Mouse (Mus musculus) kidney, embryonic 14.5 days (tissue): ENCODE data around the gene Scrn1. TPM values are rescaled to one million over a fixed set of nuclear protein-coding genes. Genes with fewer than 3 reads are reported as not detected.

ENCODE experiments used
- ATAC-seq: fragments of 200-750 bp; cut with Nextera tagmentation; 2 replicates; pipeline ENCODE4 v1.8.0; 2017; ENCODE audit warnings: moderate number of reproducible peaks, mild to moderate bottlenecking, moderate TSS enrichment, moderate library complexity; ENCODE audit not compliant: low FRiP score, low TSS enrichment
- H3K27ac ChIP-seq: fragments of 300-500 bp; sonication (generic); 2 replicates; pipeline ENCODE4 v1.5.1; 2014; ENCODE audit warnings: low read depth, mild to moderate bottlenecking, low read length, moderate library complexity, mixed read lengths
- H3K27me3 ChIP-seq: fragments of 300-500 bp; sonication (generic); 2 replicates; pipeline ENCODE4 v1.6.1; 2014; ENCODE audit warnings: mild to moderate bottlenecking, low read length; ENCODE audit not compliant: control insufficient read depth, insufficient read depth
- H3K36me3 ChIP-seq: fragments of 300-500 bp; sonication (generic); 2 replicates; pipeline ENCODE4 v1.6.1; 2014; ENCODE audit warnings: low read length, mixed read lengths; ENCODE audit not compliant: control insufficient read depth, insufficient read depth
- H3K4me1 ChIP-seq: fragments of 300-500 bp; sonication (generic); 2 replicates; pipeline ENCODE4 v1.6.1; 2014; ENCODE audit warnings: low read length, mixed read lengths; ENCODE audit not compliant: control insufficient read depth, insufficient read depth
- H3K4me2 ChIP-seq: fragments of 300-500 bp; sonication (generic); replicated peaks from 2 replicates; pipeline ENCODE4 v1.6.1; 2014; ENCODE audit warnings: low read depth, mild to moderate bottlenecking, low read length
- H3K4me3 ChIP-seq: fragments of 300-500 bp; sonication (generic); 2 replicates; pipeline ENCODE4 v1.5.1; 2014; ENCODE audit warnings: mild to moderate bottlenecking, low read length
- H3K9ac ChIP-seq: fragments of 300-500 bp; sonication (generic); 2 replicates; pipeline ENCODE4 v1.6.1; 2014; ENCODE audit warnings: low read depth, mild to moderate bottlenecking, low read length, moderate library complexity
- H3K9me3 ChIP-seq: fragments of 300-500 bp; sonication (generic); 2 replicates; pipeline ENCODE4 v1.6.1; 2016; ENCODE audit warnings: low read length; ENCODE audit not compliant: control insufficient read depth
- WGBS: fragments of 180-500 bp; shearing (Covaris S2); extraction: QIAGEN DNeasy Blood & Tissue Kit; methylation state at CpG from one replicate; pipeline ENCODE4 v1.1.7; 2014; 5-methylcytosine and 5-hydroxymethylcytosine counted together
- polyA plus RNA-seq: library from polyadenylated mRNA; unstranded; fragments of >200 nt; fragmentation: Nextera tagmentation; extraction: Ambion mirVana; gene quantifications from 2 replicates; pipeline ENCODE4 v1.2.1, GENCODE M21; 2014

The Scrn1 gene
- polyA plus RNA-seq, 1 experiment from 2014 or later = 6.3 TPM

- Histone ChIP-seq H3K36me3 (no peaks in the 10 kb centered on the region), H3K27ac (no peak overlapping the region), H3K4me1 (no peaks in the 10 kb centered on the region; the same call in 1 of the 2 replicates), H3K27me3 (peaks cover 11% of the 10 kb centered on the region), H3K4me3 (no peak overlapping the region), H3K9ac (no peak overlapping the region), H3K4me2 (no peak overlapping the region), H3K9me3 (no peaks in the 10 kb centered on the region)
- WGBS = 66% methylated on average over 15 of the region's 15 CpGs
- ATAC-seq = no peak
Observed at GRCm38 (mm10) chr6:54481390-54482112, 84.7 kb downstream of the Scrn1 start.

- Histone ChIP-seq H3K9ac (no peak overlapping the region), H3K27me3 (no peaks in the 10 kb centered on the region), H3K27ac (no peak overlapping the region), H3K4me2 (no peak overlapping the region), H3K36me3 (no peaks in the 10 kb centered on the region), H3K9me3 (no peaks in the 10 kb centered on the region), H3K4me3 (no peak overlapping the region), H3K4me1 (no peaks in the 10 kb centered on the region)
- ATAC-seq = no peak
- WGBS = 79% methylated on average over 5 of the region's 5 CpGs
Observed at GRCm38 (mm10) chr6:54478646-54479324, 87.5 kb downstream of the Scrn1 start.

- Histone ChIP-seq H3K9ac (no peak overlapping the region), H3K4me2 (no peak overlapping the region), H3K36me3 (no peaks in the 10 kb centered on the region), H3K27me3 (no peaks in the 10 kb centered on the region), H3K4me3 (no peak overlapping the region), H3K9me3 (no peaks in the 10 kb centered on the region), H3K4me1 (no peaks in the 10 kb centered on the region), H3K27ac (no peak overlapping the region)
- ATAC-seq = no peak
- 74% methylated on average over 19 of the region's 19 CpGs for whole genome bisulfite sequencing
Observed at GRCm38 (mm10) chr6:54475926-54476667, 90.2 kb downstream of the Scrn1 start.

DNA sequence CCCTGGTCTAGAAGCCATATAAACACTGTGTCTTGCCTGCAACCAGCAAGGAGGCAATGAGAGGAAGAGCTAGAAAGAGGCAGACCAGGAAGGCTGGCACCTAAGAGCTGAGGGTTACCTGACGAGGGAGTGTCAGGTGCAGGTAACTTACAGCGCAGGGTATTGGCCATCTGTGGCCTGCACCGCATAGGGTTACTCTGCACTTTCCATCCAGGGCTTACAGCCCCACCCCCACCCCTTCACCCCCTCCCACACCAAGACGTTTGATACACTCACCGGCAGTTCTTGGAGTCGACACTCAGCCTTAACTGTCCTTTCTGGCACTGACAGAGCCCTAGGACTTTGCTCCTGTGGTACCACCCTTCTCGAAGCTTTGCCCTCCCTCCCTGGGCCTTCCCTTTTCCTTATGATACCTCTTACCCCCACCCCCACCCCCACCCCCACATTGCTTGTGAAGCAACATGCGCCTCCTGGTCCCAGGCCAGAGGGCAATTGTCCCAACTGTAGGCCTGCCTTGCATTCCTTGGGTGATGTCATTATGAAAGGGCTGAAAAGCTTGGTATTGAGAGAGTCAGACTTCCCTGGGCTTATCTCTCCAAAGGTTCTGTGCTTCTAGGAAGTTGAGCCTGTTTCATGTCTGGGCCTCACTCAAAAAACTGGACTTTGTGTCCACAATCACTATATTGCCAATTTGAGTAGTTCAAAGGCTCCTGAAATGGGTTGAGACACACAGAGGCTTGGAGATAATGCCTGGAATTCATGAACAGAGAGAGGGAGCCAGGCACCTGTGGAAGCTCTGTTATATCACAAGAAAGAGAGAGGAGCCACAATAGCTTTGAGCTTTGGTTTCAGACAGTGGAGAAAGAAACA lies 93.2 kb downstream of the Scrn1 start:
- Histone ChIP-seq H3K4me2 (no peak overlapping the region), H3K4me3 (no peak overlapping the region), H3K27ac (no peak overlapping the region), H3K4me1 (no peaks in the 10 kb centered on the region), H3K9me3 (no peaks in the 10 kb centered on the region), H3K36me3 (no peaks in the 10 kb centered on the region), H3K9ac (no peak overlapping the region), H3K27me3 (no peaks in the 10 kb centered on the region)
- no peak for ATAC-seq
- 55% methylated on average over 8 of the region's 8 CpGs for WGBS

- no peak overlapping the region for H3K9ac ChIP-seq
- WGBS = 71% methylated on average over 7 of the region's 7 CpGs
- H3K27ac ChIP-seq = no peak overlapping the region
- no peaks in the 10 kb centered on the region for H3K9me3 ChIP-seq
- H3K36me3 ChIP-seq = no peaks in the 10 kb centered on the region
- H3K4me1 ChIP-seq = no peaks in the 10 kb centered on the region
- no peak overlapping the region for H3K4me3 ChIP-seq
- H3K27me3 ChIP-seq = no peaks in the 10 kb centered on the region
- ATAC-seq = no peak
- H3K4me2 ChIP-seq = no peak overlapping the region
Observed at GRCm38 (mm10) chr6:54471866-54472265, 94.4 kb downstream of the Scrn1 start.

- no peaks in the 10 kb centered on the region for H3K4me1 ChIP-seq
- H3K9ac ChIP-seq = no peak overlapping the region
- ATAC-seq = no peak
- H3K9me3 ChIP-seq = no peaks in the 10 kb centered on the region
- H3K27ac ChIP-seq = no peak overlapping the region
- H3K36me3 ChIP-seq = no peaks in the 10 kb centered on the region
- no peak overlapping the region for H3K4me2 ChIP-seq
- no peaks in the 10 kb centered on the region for H3K27me3 ChIP-seq
- WGBS = 87% methylated on average over 3 of the region's 3 CpGs
- H3K4me3 ChIP-seq = no peak overlapping the region
Observed at GRCm38 (mm10) chr6:54467371-54467770, 98.9 kb downstream of the Scrn1 start.

DNA sequence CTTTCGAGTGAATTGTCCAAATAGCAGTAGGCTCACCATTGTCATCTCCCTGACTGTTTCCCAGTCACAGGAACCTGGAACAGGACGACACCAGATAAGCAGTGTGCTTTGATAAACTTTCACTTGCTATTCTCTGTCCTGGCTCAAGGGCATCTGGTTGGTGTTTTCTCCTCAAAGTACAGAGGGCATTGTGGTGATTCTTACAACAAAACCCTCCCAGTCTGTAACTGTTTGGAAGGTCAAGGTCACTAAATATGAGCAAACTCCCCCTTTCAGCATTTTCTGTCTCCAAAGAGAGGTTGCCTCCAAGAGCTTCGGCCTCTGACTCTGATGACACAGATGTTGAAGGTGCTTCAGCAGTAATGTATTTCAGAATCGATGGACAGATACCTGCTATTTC lies 101.4 kb downstream of the Scrn1 start:
- no peaks in the 10 kb centered on the region for H3K27me3 ChIP-seq
- 85% methylated on average over 4 of the region's 4 CpGs for WGBS
- no peaks in the 10 kb centered on the region for H3K9me3 ChIP-seq
- no peak overlapping the region for H3K9ac ChIP-seq
- no peaks in the 10 kb centered on the region for H3K4me1 ChIP-seq
- ATAC-seq = no peak
- H3K27ac ChIP-seq = no peak overlapping the region
- no peaks in the 10 kb centered on the region for H3K36me3 ChIP-seq
- H3K4me2 ChIP-seq = no peak overlapping the region
- no peak overlapping the region for H3K4me3 ChIP-seq

GRCm38 (mm10) chr6:54463701-54464458 lies 102.4 kb downstream of the Scrn1 start:
- no peaks in the 10 kb centered on the region for H3K27me3 ChIP-seq
- no peak overlapping the region for H3K27ac ChIP-seq
- H3K4me2 ChIP-seq = no peak overlapping the region
- H3K36me3 ChIP-seq = no peaks in the 10 kb centered on the region
- ATAC-seq = no peak
- no peak overlapping the region for H3K4me3 ChIP-seq
- H3K4me1 ChIP-seq = no peaks in the 10 kb centered on the region
- H3K9ac ChIP-seq = no peak overlapping the region
- H3K9me3 ChIP-seq = no peaks in the 10 kb centered on the region
- WGBS = 70% methylated on average over 8 of the region's 8 CpGs
